Mouse (Mus musculus): Measurements from ENCODE around the gene Cab39l.
A peak's percentile ranks its signal among the peaks of the same experiment; 100 is the strongest.
"Not testable (repeated sequence)": the region's sequence is repeated elsewhere in the genome, so short reads cannot be mapped to it uniquely, and the experiment has no call there.

The Cab39l gene

GRCm38 (mm10) chr14:59566756-59567155 lies 126.0 kb downstream of the Cab39l start:
- no peak for ATAC-seq (ENCODE audit: low TSS enrichment)

- ATAC-seq (ENCODE audit: low TSS enrichment), result no peak
Measured at GRCm38 (mm10) chr14:59576385-59576784, 135.6 kb downstream of the Cab39l start.

- ATAC-seq (ENCODE audit: low TSS enrichment), result no peak
Measured at GRCm38 (mm10) chr14:59590614-59591013, 149.8 kb downstream of the Cab39l start.

GRCm38 (mm10) chr14:59591901-59592300 lies 151.1 kb downstream of the Cab39l start:
- ATAC-seq (ENCODE audit: low TSS enrichment), result no peak

GRCm38 (mm10) chr14:59592593-59592992 lies 151.8 kb downstream of the Cab39l start:
- no peak for ATAC-seq (ENCODE audit: low TSS enrichment)

GRCm38 (mm10) chr14:59594988-59595387 lies 154.2 kb downstream of the Cab39l start:
- ATAC-seq (ENCODE audit: low TSS enrichment), result no peak

- ATAC-seq (ENCODE audit: low TSS enrichment), result peak; percentile 94
Measured at GRCm38 (mm10) chr14:59597398-59598259, 156.9 kb downstream of the Cab39l start, which contains the start of gene Cdadc1. Gene Cdadc1 (minus strand): TSS chr14:59597959.

GRCm38 (mm10) chr14:59598260-59598627 lies 157.5 kb downstream of the Cab39l start:
- no peak; the same call in 1 of the 2 replicates for ATAC-seq (ENCODE audit: low TSS enrichment)

GRCm38 (mm10) chr14:59604002-59604645 lies 163.4 kb downstream of the Cab39l start:
- ATAC-seq (ENCODE audit: low TSS enrichment), result peak; percentile 77; the same call in 1 of the 2 replicates

GRCm38 (mm10) chr14:59605671-59606353 lies 165.0 kb downstream of the Cab39l start:
- ATAC-seq (ENCODE audit: low TSS enrichment), result peak; percentile 72; the same call in 1 of the 2 replicates

- ATAC-seq (ENCODE audit: low TSS enrichment), result no peak
Measured at GRCm38 (mm10) chr14:59607021-59607420, 166.2 kb downstream of the Cab39l start.

- ATAC-seq (ENCODE audit: low TSS enrichment), result no peak
Measured at GRCm38 (mm10) chr14:59612920-59613625, 172.3 kb downstream of the Cab39l start.

GRCm38 (mm10) chr14:59614149-59614548 lies 173.4 kb downstream of the Cab39l start:
- ATAC-seq (ENCODE audit: low TSS enrichment), result not testable (repeated sequence)

GRCm38 (mm10) chr14:59616802-59617201 lies 176.0 kb downstream of the Cab39l start:
- ATAC-seq (ENCODE audit: low TSS enrichment), result no peak

GRCm38 (mm10) chr14:59624326-59624885 lies 183.6 kb downstream of the Cab39l start:
- ATAC-seq (ENCODE audit: low TSS enrichment), result no peak

- ATAC-seq (ENCODE audit: low TSS enrichment), result peak; percentile 77
Measured at GRCm38 (mm10) chr14:59625158-59625805, 184.5 kb downstream of the Cab39l start, which contains the start of gene Shisa2. Gene Shisa2 (plus strand): TSS chr14:59625308.

GRCm38 (mm10) chr14:59625806-59626364 lies 185.1 kb downstream of the Cab39l start:
- ATAC-seq (ENCODE audit: low TSS enrichment), result peak; percentile 17; the same call in 1 of the 2 replicates

GRCm38 (mm10) chr14:59626711-59627110 lies 185.9 kb downstream of the Cab39l start:
- ATAC-seq (ENCODE audit: low TSS enrichment), result no peak

GRCm38 (mm10) chr14:59627142-59627680 lies 186.4 kb downstream of the Cab39l start:
- no peak for ATAC-seq (ENCODE audit: low TSS enrichment)

GRCm38 (mm10) chr14:59627823-59628222 lies 187.1 kb downstream of the Cab39l start:
- 0 out of 2 replicates have a peak, but pooled peaks have one; percentile 46 for ATAC-seq (ENCODE audit: low TSS enrichment)
